Mouse (Mus musculus): ENCODE results near the gene Rnf220. TPM values are rescaled to one million over a fixed set of nuclear protein-coding genes. Genes with fewer than 3 reads are reported as not detected.
A peak's percentile ranks its signal among the peaks of the same experiment; 100 is the strongest.

Rnf220 gene
- total and polyA plus RNA-seq, 3 experiments, result 64.4 to 117 (median 86.8) TPM

- Histone ChIP-seq H3K9ac (ENCODE audit: insufficient read depth, low read depth) (no peak overlapping the region), H3K36me3 (replicated peaks in 1 of 2; ENCODE audit: control insufficient read depth in 1 of 2, insufficient read depth in 1 of 2, low read length in 1 of 2) (no peaks in the 10 kb centered on the region), H3K9me3 (replicated peaks; ENCODE audit: low read length) (peaks cover 2% of the 10 kb centered on the region), H3K4me2 (ENCODE audit: insufficient read depth, low read depth, poor library complexity, severe bottlenecking) (peak overlapping the region; percentile 18; the same call in 1 of the 2 replicates), H3K27me3 (replicated peaks) (no peaks in the 10 kb centered on the region), H3K27ac (ENCODE audit: insufficient read depth, low read depth) (no peak overlapping the region), H3K79me2 (replicated peaks; ENCODE audit: control insufficient read depth, extremely low read depth, insufficient read depth, poor library complexity, severe bottlenecking) (no peaks in the 10 kb centered on the region), H3K4me3 (replicated peaks in 1 of 3; ENCODE audit: low read depth in 2 of 3, low read length in 2 of 3, poor library complexity in 1 of 3) (no peak overlapping the region), H3K4me1 (ENCODE audit: control insufficient read depth in 1 of 2, insufficient read depth in 2 of 2) (peaks cover 22 to 52% of the 10 kb centered on the region in 2 experiments)
- in situ Hi-C loops (cut with MboI; ENCODE audit: low pct_ligation_motif_present, low pct_unique_long_range_greater_than_20kb, low sequenced_read_pairs) (no loop called here), dilution Hi-C loops (cut with MboI; ENCODE audit: extremely low pct_ligation_motif_present, extremely low pct_unique_long_range_greater_than_20kb, low sequenced_read_pairs) (no loop called here)
- TF ChIP-seq ZNF384 (IDR thresholded peaks at IDR 0.05; ENCODE audit: low read depth, low read length) (no peak), HCFC1 (IDR thresholded peaks at IDR 0.05; ENCODE audit: low read depth, low read length) (no peak), MAZ (IDR thresholded peaks at IDR 0.05; ENCODE audit: low read depth, low read length) (peak; percentile 50; the same call in 1 of the 2 replicates), ZC3H11A (IDR thresholded peaks at IDR 0.05; ENCODE audit: low read depth, low read length) (no peak), TCF12 (IDR thresholded peaks at IDR 0.05; ENCODE audit: low read depth, low read length) (peak; percentile 65), TBP (conservative IDR thresholded peaks at IDR 0.05; ENCODE audit: low read depth, low read length) (0 out of 2 replicates have a peak, but pooled peaks have one; percentile 18), EP300 (IDR thresholded peaks at IDR 0.05; ENCODE audit: low read length) (peak; percentile 70), SMC3 (IDR thresholded peaks at IDR 0.05; ENCODE audit: low read depth, low read length) (no peak), JUN (IDR thresholded peaks at IDR 0.05; ENCODE audit: insufficient read depth, low read depth, low read length) (no peak), KAT2A (IDR thresholded peaks at IDR 0.05; ENCODE audit: insufficient replicate concordance, low read length) (0 out of 2 replicates have a peak, but pooled peaks have one; percentile 69), ELF1 (IDR thresholded peaks at IDR 0.05; ENCODE audit: low read depth, low read length) (no peak), MEF2A (IDR thresholded peaks at IDR 0.05; ENCODE audit: borderline replicate concordance, low read depth, low read length) (peak; percentile 66), ZMIZ1 (IDR thresholded peaks at IDR 0.05; ENCODE audit: low read depth, low read length) (no peak), ETS1 (conservative IDR thresholded peaks at IDR 0.05; ENCODE audit: low read depth, low read length) (peak; percentile 63), CHD2 (IDR thresholded peaks at IDR 0.05; ENCODE audit: low read length) (peak; percentile 81), ZKSCAN1 (IDR thresholded peaks at IDR 0.05; ENCODE audit: borderline replicate concordance, low read depth, low read length) (no peak), USF2 (conservative IDR thresholded peaks at IDR 0.05; ENCODE audit: low read depth, low read length) (no peak), IRF4 (IDR thresholded peaks at IDR 0.05; ENCODE audit: low read depth, low read length) (peak; percentile 27; the same call in 1 of the 2 replicates), RCOR1 (conservative IDR thresholded peaks at IDR 0.05; ENCODE audit: low read depth, low read length) (peak; percentile 76; the same call in 1 of the 2 replicates), MXI1 (IDR thresholded peaks at IDR 0.05; ENCODE audit: low read depth, low read length) (no peak), BHLHE40 (IDR thresholded peaks at IDR 0.05; ENCODE audit: low read depth, low read length) (peak; percentile 44; the same call in 1 of the 2 replicates)
- DNase-seq (ENCODE audit: extremely low read depth), result peak; percentile 61
Measured at GRCm38 (mm10) chr4:117307270-117307669, 189.6 kb downstream of the Rnf220 start.

All from CH12.LX (cell line).